In genomic region chr4:156108606-156109546, GRCm38 (mm10) we compare ENCODE assay signal across 8 mouse cellular contexts. TPM values are rescaled to one million over a fixed set of nuclear protein-coding genes. Genes with fewer than 3 reads are reported as not detected.
A peak's percentile ranks its signal among the peaks of the same experiment; 100 is the strongest.
DNase-seq lines count a peak whose midpoint lies in the region; ATAC-seq and TF ChIP-seq lines count a peak whose summit lies in the region.

No protein-coding gene starts in this region.

- TF ChIP-seq EP300 in liver, embryonic 14.5 days (IDR thresholded peaks at IDR 0.05; ENCODE audit: low read depth) = no peak

- H3K9me3 ChIP-seq in intestine, embryonic 16.5 days (ENCODE audit: control insufficient read depth, low read length) = no peaks in the 10 kb centered on the region
- no peaks in the 10 kb centered on the region for H3K9me3 ChIP-seq in liver, embryonic 14.5 days (ENCODE audit: control insufficient read depth, low read length)
- no peaks in the 10 kb centered on the region for H3K9me3 ChIP-seq in neural tube, embryonic 11.5 days (ENCODE audit: control insufficient read depth, low read length)

- CTCF ChIA-PET in Patski (lab: Charles Lee) = interaction anchor here (1.0 kb wide), 1 partner anchor 12 kb away, joined by 3 read pairs; no protein-coding TSS in a partner anchor

- H3K27ac ChIP-seq in intestine, embryonic 16.5 days (ENCODE audit: low read length) = peak overlapping the region; percentile 74
- peak overlapping the region; percentile 15 for H3K27ac ChIP-seq in liver, embryonic 14.5 days
- H3K27ac ChIP-seq in neural tube, embryonic 11.5 days (ENCODE audit: low read depth, low read length) = no peak overlapping the region

- H3K4me3 ChIP-seq in intestine, embryonic 16.5 days (ENCODE audit: low read length) = peak overlapping the region; percentile 52
- H3K4me3 ChIP-seq in liver, embryonic 14.5 days (ENCODE audit: insufficient read depth in 1 of 2, low read depth in 2 of 2, low read length in 2 of 2) = peak overlapping the region; percentile 65 to 78
- H3K4me3 ChIP-seq in neural tube, embryonic 11.5 days (ENCODE audit: low read depth, low read length) = peak overlapping the region; percentile 61

- H3K27me3 ChIP-seq in Patski = no peaks in the 10 kb centered on the region
- H3K27me3 ChIP-seq in intestine, embryonic 16.5 days (replicated peaks; ENCODE audit: control insufficient read depth, insufficient read depth, low read length) = no peaks in the 10 kb centered on the region
- H3K27me3 ChIP-seq in liver, embryonic 14.5 days (ENCODE audit: control insufficient read depth, insufficient read depth, low read length) = no peaks in the 10 kb centered on the region
- no peaks in the 10 kb centered on the region for H3K27me3 ChIP-seq in neural tube, embryonic 11.5 days (ENCODE audit: control insufficient read depth, insufficient read depth, low read length)

- peak; percentile 57 for ATAC-seq in Patski
- ATAC-seq in intestine, embryonic 16.5 days = peak; percentile 70
- ATAC-seq in liver, embryonic 14.5 days (ENCODE audit: insufficient read depth) = peak; percentile 38; the same call in 1 of the 2 replicates
- peak; percentile 57 for ATAC-seq in neural tube, embryonic 11.5 days (ENCODE audit: insufficient read depth, low FRiP score, low TSS enrichment)

- in situ Hi-C loops in Patski (cut with MboI; ENCODE audit: low pct_unique_long_range_greater_than_20kb) = loop anchor here (10.0 kb wide), 1 partner anchor 134 kb away; no protein-coding TSS in a partner anchor

- H3K4me1 ChIP-seq in intestine, embryonic 16.5 days (ENCODE audit: control insufficient read depth, insufficient read depth, low read length) = peaks cover 3% of the 10 kb centered on the region; the same call in 1 of the 2 replicates
- H3K4me1 ChIP-seq in liver, embryonic 14.5 days (replicated peaks; ENCODE audit: control insufficient read depth in 2 of 2, insufficient read depth in 2 of 2, low read length in 1 of 2) = peaks cover 6 to 16% of the 10 kb centered on the region in 2 experiments; a peak in 3 of 4 replicates
- no peaks in the 10 kb centered on the region for H3K4me1 ChIP-seq in neural tube, embryonic 11.5 days (ENCODE audit: control insufficient read depth, insufficient read depth, low read length)

- WGBS in intestine, embryonic 16.5 days = 22% methylated on average over 13 of the region's 13 CpGs
- 20% methylated on average over 13 of the region's 13 CpGs for WGBS in liver, embryonic 14.5 days (ENCODE audit: insufficient replicate concordance)
- 30% methylated on average over 12 of the region's 13 CpGs for WGBS in neural tube, embryonic 11.5 days

- intact Hi-C loops in gastrocnemius, postnatal 14 days (cut with DNase I; ENCODE audit: low total_unique reads) = loop anchor here (5.0 kb wide), 1 partner anchor 83 kb away; no protein-coding TSS in a partner anchor

- no peak for TF ChIP-seq CTCF in Patski (IDR thresholded peaks at IDR 0.05)
- TF ChIP-seq CTCF in liver, embryonic 14.5 days (IDR thresholded peaks at IDR 0.05; ENCODE audit: low read depth) = peak; percentile 28; the same call in 1 of the 2 replicates

- DNase-seq in 3T3-L1 (ENCODE audit: low read depth, low spot score) (peak; percentile 79), Patski (ENCODE audit: low read depth, low spot score) (no peak)
- DNase-seq in cerebellum, postnatal 25 days = peak; percentile 32 to 51
- peak; percentile 58 for DNase-seq in gastrocnemius, postnatal 14 days
- peak; percentile 50 to 66 (median 55) for DNase-seq in liver, embryonic 14.5 days (ENCODE audit: low read depth in 3 of 3, low spot score in 3 of 3)
- DNase-seq in neural tube, embryonic 11.5 days (ENCODE audit: low spot score) = peak; percentile 65
- peak; percentile 17 to 28 for DNase-seq in thymus, postnatal 10 days (ENCODE audit: low spot score in 2 of 2)

- peak overlapping the region; percentile 52 for H3K4me2 ChIP-seq in intestine, embryonic 16.5 days (ENCODE audit: low read depth, low read length)
- H3K4me2 ChIP-seq in liver, embryonic 14.5 days (ENCODE audit: low read depth) = peak overlapping the region; percentile 59
- peak overlapping the region; percentile 54 for H3K4me2 ChIP-seq in neural tube, embryonic 11.5 days (ENCODE audit: low read depth)

- no peaks in the 10 kb centered on the region for H3K36me3 ChIP-seq in intestine, embryonic 16.5 days (ENCODE audit: control insufficient read depth, insufficient read depth, low read length)
- H3K36me3 ChIP-seq in liver, embryonic 14.5 days (replicated peaks; ENCODE audit: control insufficient read depth, insufficient read depth, low read depth) = no peaks in the 10 kb centered on the region
- no peaks in the 10 kb centered on the region; the same call in 1 of the 2 replicates for H3K36me3 ChIP-seq in neural tube, embryonic 11.5 days (ENCODE audit: control insufficient read depth, insufficient read depth, low read length)

- H3K9ac ChIP-seq in intestine, embryonic 16.5 days (ENCODE audit: low read depth, low read length) = peak overlapping the region; percentile 66
- peak overlapping the region; percentile 57 for H3K9ac ChIP-seq in liver, embryonic 14.5 days (replicated peaks)
- peak overlapping the region; percentile 63 for H3K9ac ChIP-seq in neural tube, embryonic 11.5 days (ENCODE audit: low read length)

- POLR2A ChIA-PET in Patski (lab: Charles Lee) = interaction anchor here (0.5 to 1.3 kb wide), 7 partner anchors 14 to 153 kb away, joined by 3 to 4 read pairs (median 3); partner anchors contain the start of gene Sdf4

RNA-seq across cellular contexts. Expression of gene 9430015G10Rik, which starts 0.9 kb away (rescaled TPM):
- 9.3 TPM for polyA plus RNA-seq in Patski (2021)
- 1 to 10 TPM; 3.2 to 4.1 TPM for total RNA-seq in gastrocnemius, postnatal 14 days (2021)
- polyA plus RNA-seq in intestine, embryonic 16.5 days (2015; fragmentation: Nextera tagmentation; extraction: Ambion mirVana) = 21.4 and 22.3 TPM in 2 replicates
- polyA plus RNA-seq in liver, embryonic 14.5 days (2012; rRNA removed) = 15.6 and 16.4 TPM in 2 replicates
- 8.7 and 10.5 TPM in 2 replicates for polyA plus RNA-seq in liver, embryonic 14.5 days (2014; fragmentation: Nextera tagmentation; extraction: Ambion mirVana)
- 50.6 and 51.9 TPM in 2 replicates for polyA plus RNA-seq in neural tube, embryonic 11.5 days (2014; fragmentation: Nextera tagmentation; extraction: Ambion mirVana)

RNA-seq across cellular contexts. Expression of gene Rnf223, which starts 21.4 kb away (rescaled TPM):
- 0.15 TPM for polyA plus RNA-seq in Patski (2021)
- total RNA-seq in gastrocnemius, postnatal 14 days (2021) = not detected
- polyA plus RNA-seq in intestine, embryonic 16.5 days (2015; fragmentation: Nextera tagmentation; extraction: Ambion mirVana) = 0.09 and 0.10 TPM in 2 replicates
- 0.27 and 0.35 TPM in 2 replicates for polyA plus RNA-seq in liver, embryonic 14.5 days (2012; rRNA removed)
- polyA plus RNA-seq in liver, embryonic 14.5 days (2014; fragmentation: Nextera tagmentation; extraction: Ambion mirVana) = 0.13 TPM in 1 of 2 replicates, not detected in the other
- 0.73 and 1.0 TPM in 2 replicates for polyA plus RNA-seq in neural tube, embryonic 11.5 days (2014; fragmentation: Nextera tagmentation; extraction: Ambion mirVana)

RNA-seq across cellular contexts. Expression of gene Ttll10, which starts 49.7 kb away (rescaled TPM):
- polyA plus RNA-seq in Patski (2021) = 3.7 TPM
- total RNA-seq in gastrocnemius, postnatal 14 days (2021) = not detected
- polyA plus RNA-seq in intestine, embryonic 16.5 days (2015; fragmentation: Nextera tagmentation; extraction: Ambion mirVana) = 4.2 and 4.7 TPM in 2 replicates
- polyA plus RNA-seq in liver, embryonic 14.5 days (2012; rRNA removed) = 0.42 and 0.71 TPM in 2 replicates
- polyA plus RNA-seq in liver, embryonic 14.5 days (2014; fragmentation: Nextera tagmentation; extraction: Ambion mirVana) = 0.28 and 0.38 TPM in 2 replicates
- polyA plus RNA-seq in neural tube, embryonic 11.5 days (2014; fragmentation: Nextera tagmentation; extraction: Ambion mirVana) = not detected in 2 replicates
